Mouse (Mus musculus) layer of hippocampus, adult 9-11 months (tissue): ENCODE results near the gene 4930432M17Rik.
A peak's percentile ranks its signal among the peaks of the same experiment; 100 is the strongest.

Source experiments
- DNase-seq: peaks from one replicate; pipeline ENCODE4 v3.0.0; 2022

Gene 4930432M17Rik

GRCm38 (mm10) chr3:121670462-121670861 is at the start of gene 4930432M17Rik:
Gene 4930432M17Rik (plus strand): TSS chr3:121670762.
- DNase-seq = no peak

- DNase-seq = no peak
Observed at GRCm38 (mm10) chr3:121625662-121626061, 44.9 kb upstream of the 4930432M17Rik start.

- no peak for DNase-seq
Observed at GRCm38 (mm10) chr3:121626273-121626672, 44.3 kb upstream of the 4930432M17Rik start.

- DNase-seq = no peak
Observed at GRCm38 (mm10) chr3:121628245-121628644, 42.3 kb upstream of the 4930432M17Rik start.

GRCm38 (mm10) chr3:121630626-121631025 is 39.9 kb upstream of the 4930432M17Rik start:
- peak; percentile 44 for DNase-seq

GRCm38 (mm10) chr3:121634963-121635362 is 35.6 kb upstream of the 4930432M17Rik start:
- DNase-seq = no peak

- DNase-seq = peak; percentile 25
Observed at GRCm38 (mm10) chr3:121635505-121635904, 35.1 kb upstream of the 4930432M17Rik start.

GRCm38 (mm10) chr3:121636315-121636714 is 34.2 kb upstream of the 4930432M17Rik start:
- DNase-seq = peak; percentile 85

GRCm38 (mm10) chr3:121636748-121637147 is 33.8 kb upstream of the 4930432M17Rik start:
- DNase-seq = no peak

GRCm38 (mm10) chr3:121637792-121638191 is 32.8 kb upstream of the 4930432M17Rik start:
- DNase-seq = no peak

- no peak for DNase-seq
Observed at GRCm38 (mm10) chr3:121638241-121638640, 32.3 kb upstream of the 4930432M17Rik start.

GRCm38 (mm10) chr3:121640611-121641010 is 30.0 kb upstream of the 4930432M17Rik start:
- no peak for DNase-seq

- peak; percentile 9 for DNase-seq
Observed at GRCm38 (mm10) chr3:121643236-121643635, 27.3 kb upstream of the 4930432M17Rik start.

- no peak for DNase-seq
Observed at GRCm38 (mm10) chr3:121645447-121645846, 25.1 kb upstream of the 4930432M17Rik start.

- DNase-seq = no peak
Observed at GRCm38 (mm10) chr3:121646364-121647048, 24.1 kb upstream of the 4930432M17Rik start.

- no peak for DNase-seq
Observed at GRCm38 (mm10) chr3:121648238-121648778, 22.3 kb upstream of the 4930432M17Rik start.

- no peak for DNase-seq
Observed at GRCm38 (mm10) chr3:121650052-121650671, 20.4 kb upstream of the 4930432M17Rik start.

- no peak for DNase-seq
Observed at GRCm38 (mm10) chr3:121651710-121652109, 18.9 kb upstream of the 4930432M17Rik start.

GRCm38 (mm10) chr3:121652186-121652585 is 18.4 kb upstream of the 4930432M17Rik start:
- no peak for DNase-seq

- no peak for DNase-seq
Observed at GRCm38 (mm10) chr3:121656922-121657321, 13.6 kb upstream of the 4930432M17Rik start.

GRCm38 (mm10) chr3:121662705-121663469 is 7.7 kb upstream of the 4930432M17Rik start:
- DNase-seq = no peak

- no peak for DNase-seq
Observed at GRCm38 (mm10) chr3:121663470-121663847, 7.1 kb upstream of the 4930432M17Rik start.

GRCm38 (mm10) chr3:121672135-121672790 is 1.7 kb downstream of the 4930432M17Rik start:
- no peak for DNase-seq
